Mouse (Mus musculus) cerebellum, postnatal 36 days (tissue): ENCODE measurements at regions not wholly inside any gene's neighbourhood (a gene's known extent, or its start where the extent isn't known, plus 50 kb on each side); places are given as distances from the start of the nearest gene placed in this dataset.
"Not testable (repeated sequence)": the region's sequence is repeated elsewhere in the genome, so short reads cannot be mapped to it uniquely, and the experiment has no call there.

Experiments used
- DNase-seq, 2 experiments: peaks; one replicate each; pipeline ENCODE4 v3.0.0; 2021 to 2022; ENCODE audit warnings: mixed read lengths in 2 of 2

DNA sequence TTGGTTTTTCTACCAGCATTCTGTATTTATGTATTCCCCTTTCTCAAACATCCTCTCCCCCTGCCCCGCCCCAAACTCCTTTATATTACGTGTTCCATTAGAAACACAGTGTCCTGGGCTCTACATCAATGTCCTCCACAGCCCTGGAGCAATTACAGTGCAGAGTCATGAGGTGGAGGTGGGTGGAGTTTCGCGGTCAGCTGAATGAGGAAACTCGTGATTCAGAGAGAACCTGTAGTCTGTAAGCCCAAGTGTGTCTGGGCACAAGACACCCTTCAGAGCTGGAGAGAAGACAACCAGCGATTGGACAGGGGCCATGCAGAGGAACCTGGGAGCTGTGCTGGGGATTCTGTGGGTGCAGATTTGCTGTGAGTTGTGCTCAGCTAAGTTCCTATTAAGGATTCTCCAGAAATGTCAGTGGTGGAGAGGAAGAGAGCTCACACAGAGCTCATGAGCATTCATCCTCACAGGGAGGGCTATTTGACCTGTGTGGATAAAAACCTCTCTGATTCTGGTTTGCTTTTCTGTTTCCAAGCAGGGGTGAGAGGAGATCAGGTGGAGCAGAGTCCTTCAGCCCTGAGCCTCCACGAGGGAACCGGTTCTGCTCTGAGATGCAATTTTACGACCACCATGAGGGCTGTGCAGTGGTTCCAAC lies 570.4 kb downstream of the Dad1 start:
- DNase-seq = not testable (repeated sequence)

DNA sequence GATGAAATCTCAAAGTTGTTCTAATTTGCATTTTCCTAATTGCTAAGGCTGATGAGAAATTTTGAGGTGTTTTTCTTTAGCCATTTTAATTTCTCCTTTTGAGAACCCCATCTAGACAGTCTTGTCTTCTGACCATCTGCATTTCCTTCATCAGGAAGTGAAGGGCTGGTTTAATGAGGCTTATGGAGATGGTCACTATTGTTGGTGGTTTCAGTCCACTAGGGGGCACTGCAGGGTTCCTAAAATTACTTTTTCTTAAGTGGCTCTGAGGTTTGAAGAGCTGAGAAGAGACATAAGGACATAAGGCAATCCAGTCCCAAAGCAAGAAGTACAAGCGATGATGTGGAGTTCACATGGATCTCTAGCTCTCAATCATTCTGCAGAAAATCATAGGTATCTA lies 571.2 kb downstream of the Dad1 start:
- not testable (repeated sequence) for DNase-seq

DNA sequence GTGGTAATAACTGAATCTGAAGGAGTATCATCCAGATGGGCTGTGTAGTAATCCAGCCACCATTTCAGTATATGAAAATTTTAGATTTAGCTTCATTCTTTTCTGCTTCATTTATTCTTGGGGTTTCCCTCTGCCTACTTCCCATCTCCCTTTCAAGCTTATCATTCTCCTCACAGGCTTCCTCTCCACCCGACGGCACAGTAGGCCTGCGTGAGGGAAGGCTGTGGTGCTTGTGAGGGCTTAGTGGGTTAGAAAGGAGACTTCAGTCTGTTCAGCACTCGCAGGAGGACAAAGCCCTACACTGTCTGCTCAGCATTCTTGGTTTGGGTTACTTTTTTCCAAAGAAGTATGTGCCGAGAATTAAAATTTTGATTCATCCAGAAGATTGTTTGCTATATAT lies 572.6 kb downstream of the Dad1 start:
- DNase-seq = not testable (repeated sequence)

DNA sequence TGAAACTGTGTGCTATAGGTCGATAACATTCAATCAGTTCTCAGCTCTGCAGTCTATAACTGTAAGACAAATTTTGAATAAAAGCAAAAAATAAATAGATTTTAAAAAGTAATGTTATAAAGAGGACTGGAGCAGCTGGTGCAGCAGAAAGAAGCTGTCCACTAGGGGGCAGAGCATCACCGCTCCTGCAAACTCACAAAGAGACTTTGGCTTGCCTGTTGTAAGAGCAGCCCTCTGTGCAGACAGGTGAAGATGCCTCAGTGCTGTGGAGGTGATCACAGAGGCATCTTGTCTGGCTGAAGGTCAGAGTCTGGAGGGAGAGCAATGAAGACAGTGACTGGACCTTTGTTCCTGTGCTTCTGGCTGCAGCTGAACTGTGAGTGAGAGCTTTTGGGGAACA lies 588.2 kb downstream of the Dad1 start:
- peak; percentile 2 for DNase-seq

DNA sequence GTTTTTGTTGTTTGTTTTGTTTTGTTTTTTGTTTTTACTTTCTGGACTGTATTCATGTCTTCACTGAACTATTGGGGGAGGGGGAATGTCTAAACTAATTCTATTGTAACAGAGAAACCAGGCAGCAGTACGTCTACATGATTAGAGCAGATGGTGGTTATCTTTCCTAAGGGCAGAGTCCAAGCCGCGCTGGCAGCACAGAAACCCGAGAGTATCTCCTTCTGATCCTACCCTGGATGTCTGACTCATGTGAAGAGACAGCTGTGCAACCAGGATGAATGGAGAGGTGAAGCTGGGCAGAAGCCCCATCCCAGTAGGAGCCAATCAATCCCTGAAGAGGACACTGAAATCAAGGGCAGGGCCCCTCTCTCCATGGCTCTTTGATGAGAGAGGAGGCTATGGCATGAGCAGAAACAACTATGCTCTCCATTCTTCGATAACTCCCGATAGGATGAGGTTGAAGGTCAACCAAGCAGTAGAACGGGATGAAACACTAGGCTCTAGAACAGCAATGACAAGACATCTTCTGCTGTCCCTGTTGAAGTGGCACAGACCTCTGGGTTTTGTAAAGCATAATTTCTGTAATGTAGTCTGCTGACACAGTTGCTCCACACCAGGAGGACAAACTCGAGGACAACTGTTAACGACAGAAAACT lies 591.1 kb downstream of the Dad1 start:
- not testable (repeated sequence) for DNase-seq

DNA sequence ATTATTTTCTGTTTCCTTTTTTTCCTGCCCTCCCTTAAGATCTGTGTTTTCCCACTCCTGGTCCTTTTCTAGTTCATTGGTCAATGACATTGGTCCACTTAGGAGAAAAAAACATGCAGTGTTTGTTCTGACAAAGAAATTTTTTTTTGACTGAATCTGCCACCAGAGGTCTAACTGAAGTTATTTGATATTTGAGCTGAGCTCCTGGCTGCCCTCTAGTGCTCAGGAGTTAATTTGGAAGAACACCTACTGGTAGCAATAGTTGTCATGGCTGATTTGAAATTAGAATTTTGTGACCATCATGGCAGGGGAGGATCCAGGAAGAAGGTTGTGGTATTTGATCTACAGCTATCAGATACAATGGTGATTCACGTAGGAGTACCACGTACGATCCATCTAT lies 599.2 kb downstream of the Dad1 start:
- DNase-seq = not testable (repeated sequence)

DNA sequence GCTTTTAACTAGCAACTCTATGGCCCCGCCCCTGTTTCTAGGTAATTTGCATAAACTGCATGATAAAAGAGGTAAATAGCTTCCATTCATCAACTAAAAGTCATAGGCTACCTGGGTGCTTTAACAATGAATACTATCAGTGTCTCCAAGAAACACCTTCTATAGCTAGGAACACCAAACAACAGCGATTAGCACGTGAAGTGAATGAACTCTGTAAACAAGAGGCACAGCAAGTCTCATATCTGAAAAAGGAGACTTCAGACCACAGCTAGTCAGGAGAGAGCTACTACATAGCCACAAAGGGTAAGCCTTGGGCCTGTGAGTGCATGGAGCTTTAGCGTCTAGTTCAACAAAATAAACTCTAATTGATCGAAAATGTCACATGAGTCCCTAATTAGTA lies 602.8 kb downstream of the Dad1 start:
- DNase-seq = not testable (repeated sequence)

DNA sequence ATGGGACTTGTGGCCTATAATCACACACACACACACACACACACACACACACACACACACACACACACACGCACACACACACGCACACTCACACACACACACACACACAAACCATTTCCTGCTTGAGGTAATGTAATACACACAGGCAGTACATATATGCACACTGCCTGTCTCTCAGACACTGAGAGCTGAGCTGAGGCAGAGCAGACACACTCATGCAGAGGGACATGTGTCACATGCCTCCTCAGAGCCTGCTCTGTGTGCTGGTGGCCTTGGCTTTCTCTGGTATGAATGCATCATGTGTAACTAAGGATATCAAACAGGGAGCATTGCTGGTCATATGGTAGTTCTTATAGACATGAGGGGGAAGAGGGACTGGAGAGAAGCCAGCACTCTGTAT lies 604.7 kb downstream of the Dad1 start:
- not testable (repeated sequence) for DNase-seq

DNA sequence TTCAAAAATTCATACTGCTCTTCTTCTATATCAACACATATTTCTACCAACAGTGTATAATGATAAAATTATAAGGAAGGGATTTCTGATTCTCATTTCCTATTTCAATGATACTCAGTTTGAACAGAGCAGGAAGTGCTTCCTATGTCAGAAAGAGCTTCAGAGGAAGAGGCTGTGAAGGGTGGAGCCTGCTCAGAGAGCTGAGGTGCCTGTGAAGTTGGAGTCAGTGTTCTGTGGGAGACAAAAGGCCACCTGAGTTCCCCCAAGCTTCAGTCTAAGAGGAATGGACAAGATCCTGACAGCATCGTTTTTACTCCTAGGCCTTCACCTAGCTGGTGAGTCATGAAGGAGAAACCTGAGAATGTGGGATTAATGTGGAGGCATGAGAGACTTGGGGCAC lies 613.5 kb downstream of the Dad1 start:
- DNase-seq = not testable (repeated sequence)

DNA sequence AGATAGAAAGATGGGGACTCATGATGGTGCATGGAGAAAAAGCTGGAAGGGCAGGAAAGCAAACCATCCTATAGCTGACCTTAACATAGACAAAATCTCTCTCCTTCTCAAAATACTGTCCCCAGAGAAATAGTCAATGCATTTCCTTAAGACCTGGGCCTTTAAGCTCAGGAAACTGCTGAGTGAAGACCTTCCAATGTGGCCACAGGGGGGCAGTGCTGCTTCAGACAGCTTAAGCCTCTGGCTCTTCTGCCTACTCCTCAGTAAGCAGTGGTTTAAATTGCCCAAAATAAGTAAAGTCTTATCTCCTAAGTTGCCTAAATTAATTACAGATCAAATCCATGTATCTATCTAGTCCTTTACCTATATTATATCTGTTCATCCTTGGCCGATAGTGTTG lies 616.2 kb downstream of the Dad1 start:
- not testable (repeated sequence) for DNase-seq

DNA sequence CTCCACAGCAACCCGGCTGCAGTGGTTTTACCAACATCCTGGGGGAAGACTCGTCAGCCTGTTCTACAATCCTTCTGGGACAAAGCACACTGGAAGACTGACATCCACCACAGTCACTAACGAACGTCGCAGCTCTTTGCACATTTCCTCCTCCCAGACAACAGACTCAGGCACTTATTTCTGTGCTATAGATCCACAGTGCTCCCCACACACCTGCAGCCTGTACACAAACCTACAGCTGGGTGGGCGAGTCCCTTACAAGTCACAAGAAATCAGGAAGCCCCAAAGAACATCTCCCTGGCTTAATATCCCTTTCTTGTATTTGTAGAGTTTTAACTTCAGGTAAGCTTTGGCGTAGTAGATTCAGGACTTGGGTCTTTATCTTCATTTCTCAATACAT lies 618.7 kb downstream of the Dad1 start:
- DNase-seq = not testable (repeated sequence)

DNA sequence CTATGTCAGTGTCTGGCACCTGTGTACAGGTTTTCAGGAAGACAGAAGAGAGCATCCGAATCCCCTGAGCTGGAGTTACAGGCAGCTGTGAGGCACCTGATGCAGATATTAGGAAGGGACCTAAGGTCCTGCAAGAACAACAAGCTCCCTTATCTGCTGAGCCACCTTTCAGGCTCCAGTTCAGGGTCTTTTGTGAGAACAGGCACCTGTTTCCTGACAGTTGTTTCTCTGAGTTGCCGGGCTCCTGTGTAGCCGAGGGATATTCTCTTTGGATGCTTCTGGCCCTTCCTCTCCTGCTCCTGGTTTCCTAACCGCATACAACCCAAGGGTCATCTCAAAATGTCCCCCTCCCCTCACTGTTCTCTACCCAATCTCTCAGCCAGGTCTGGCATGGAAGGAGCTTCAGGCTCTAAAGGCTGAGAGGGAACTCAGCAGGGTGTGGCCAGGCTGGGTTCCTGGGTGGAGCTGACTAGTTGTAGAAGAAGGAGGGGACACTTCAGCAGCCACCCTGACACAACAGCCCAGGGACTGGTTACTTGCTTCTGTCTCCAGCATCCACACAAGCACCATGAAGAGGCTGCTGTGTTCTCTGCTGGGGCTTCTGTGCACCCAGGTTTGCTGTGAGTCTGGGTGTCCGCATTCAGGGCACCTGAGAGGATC lies 619.5 kb downstream of the Dad1 start:
- DNase-seq = not testable (repeated sequence)

DNA sequence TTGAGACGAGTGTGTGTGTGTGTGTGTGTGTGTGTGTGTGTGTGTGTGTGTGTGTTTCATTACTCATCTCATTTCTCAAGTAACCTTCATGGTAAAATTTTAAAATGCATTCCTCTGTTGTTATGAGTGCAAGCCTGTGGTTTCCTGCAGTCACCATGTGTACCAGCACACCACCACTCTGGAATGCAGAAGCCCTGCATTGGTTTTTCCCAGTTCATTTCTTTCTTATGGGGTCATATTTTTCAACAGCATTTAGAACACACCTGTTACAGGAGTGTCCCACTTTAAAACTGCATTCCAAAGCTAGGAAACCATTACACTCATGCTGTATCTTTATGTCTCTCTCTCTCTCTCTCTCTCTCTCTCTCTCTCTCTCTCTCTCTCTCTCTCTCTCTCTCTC lies 620.2 kb downstream of the Dad1 start:
- DNase-seq = not testable (repeated sequence)

DNA sequence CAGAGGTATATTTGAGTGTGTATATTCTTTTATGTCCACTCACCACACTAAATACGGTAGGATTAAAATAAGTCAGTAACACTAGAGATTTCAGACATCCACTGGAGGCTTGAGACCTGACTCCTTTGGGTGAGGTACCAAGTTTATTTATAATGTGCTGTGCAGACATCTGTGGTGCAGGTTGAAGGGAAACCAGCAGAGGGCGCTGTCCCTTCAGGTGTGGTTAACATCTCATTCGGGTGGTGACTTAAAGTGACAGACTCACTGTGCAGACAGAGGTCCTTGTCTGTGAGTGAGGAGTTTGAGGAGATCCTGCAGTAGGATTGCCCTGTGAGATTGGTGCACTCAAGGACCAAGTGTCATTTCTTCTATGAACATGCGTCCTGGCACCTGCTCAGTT lies 632.5 kb downstream of the Dad1 start:
- not testable (repeated sequence) for DNase-seq

DNA sequence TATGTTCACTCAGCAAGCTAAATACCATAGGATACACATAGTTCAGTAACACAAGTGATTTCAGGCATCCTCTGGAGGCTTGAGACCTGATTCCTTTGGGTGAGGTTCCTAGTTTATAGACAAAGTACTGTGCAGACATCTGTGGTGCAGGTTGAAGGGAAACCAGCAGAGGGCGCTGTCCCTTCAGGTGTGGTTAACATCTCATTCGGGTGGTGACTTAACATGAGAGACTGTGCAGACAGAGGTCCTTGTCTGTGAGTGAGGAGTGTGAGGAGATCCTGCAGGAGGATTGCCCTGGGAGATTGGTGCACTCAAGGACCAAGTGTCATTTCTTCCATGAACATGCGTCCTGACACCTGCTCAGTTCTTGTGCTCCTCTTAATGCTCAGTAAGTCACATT lies 637.8 kb downstream of the Dad1 start:
- not testable (repeated sequence) for DNase-seq

DNA sequence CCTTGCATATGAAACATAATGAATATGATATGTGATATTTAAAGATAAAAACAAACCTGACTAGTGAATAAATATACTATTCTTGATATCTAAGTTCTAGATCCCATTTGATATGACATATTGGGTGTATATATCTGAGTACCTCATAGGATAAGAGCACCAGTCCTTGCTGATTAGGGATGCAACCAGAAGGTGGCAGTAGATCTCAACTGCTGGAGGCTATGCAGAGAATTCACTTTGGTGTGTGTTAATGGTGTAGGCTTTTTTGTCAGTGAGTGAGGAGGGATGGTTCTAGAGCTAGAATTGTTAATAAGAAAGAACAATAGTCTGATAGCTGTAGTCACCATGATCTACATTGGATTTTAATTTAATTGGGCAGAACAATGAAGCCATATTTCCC lies 639.6 kb downstream of the Dad1 start:
- DNase-seq = no peak

DNA sequence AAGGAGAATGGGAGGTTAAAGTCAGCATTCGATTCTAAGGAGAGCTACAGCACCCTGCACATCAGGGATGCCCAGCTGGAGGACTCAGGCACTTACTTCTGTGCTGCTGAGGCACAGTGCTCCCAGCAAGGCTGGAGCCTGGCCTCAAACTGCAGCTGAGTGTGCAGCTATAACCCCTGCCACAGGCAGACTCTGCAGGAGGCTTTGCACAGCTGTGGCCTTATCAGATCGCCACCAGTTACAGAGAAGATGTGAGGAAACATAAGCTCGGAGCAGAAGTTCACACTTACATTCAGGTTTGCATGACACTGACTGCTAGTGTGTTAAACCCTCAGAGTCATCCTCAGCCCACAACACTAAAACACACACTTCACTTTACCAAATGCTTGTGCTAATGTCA lies 654.6 kb downstream of the Dad1 start:
- DNase-seq = not testable (repeated sequence)

DNA sequence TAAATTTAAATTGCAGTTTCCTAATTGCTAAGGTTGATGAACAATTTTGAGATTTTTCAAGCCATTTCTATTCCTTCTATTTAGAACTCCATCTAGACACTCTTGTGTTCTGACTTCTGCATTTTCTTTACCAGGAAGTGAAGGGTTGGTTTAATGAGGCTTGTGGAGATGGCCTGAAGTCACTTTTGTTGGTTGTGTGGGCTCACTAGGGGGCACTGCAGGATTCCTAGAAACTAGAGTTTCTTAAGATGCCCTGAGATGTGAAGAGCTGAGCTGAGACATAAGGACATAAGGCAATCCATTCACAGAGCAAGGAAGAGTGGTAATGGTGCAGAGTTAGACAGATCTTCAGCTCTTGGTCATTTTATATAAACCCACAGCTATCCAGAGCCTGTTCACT lies 656.6 kb downstream of the Dad1 start:
- DNase-seq = not testable (repeated sequence)

DNA sequence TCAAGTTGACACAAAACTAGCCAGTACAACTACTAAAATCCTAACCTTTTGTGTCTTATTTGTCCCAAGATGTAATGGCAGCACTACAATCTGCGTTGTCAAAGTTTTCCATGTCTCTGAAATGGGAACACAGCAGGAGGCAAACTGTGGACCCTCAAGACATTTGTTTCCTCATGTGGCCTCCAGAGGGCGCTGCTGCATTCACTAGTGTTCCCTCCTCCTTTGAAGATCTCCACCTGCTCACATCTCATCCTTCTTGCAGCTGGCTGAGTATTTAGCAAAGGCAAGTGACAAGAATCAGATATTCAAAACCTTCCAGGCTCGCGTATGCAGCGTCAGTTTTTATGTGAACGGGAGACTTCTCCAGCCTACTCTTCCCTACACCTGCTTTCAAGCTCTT lies 663.3 kb downstream of the Dad1 start:
- DNase-seq = not testable (repeated sequence)

DNA sequence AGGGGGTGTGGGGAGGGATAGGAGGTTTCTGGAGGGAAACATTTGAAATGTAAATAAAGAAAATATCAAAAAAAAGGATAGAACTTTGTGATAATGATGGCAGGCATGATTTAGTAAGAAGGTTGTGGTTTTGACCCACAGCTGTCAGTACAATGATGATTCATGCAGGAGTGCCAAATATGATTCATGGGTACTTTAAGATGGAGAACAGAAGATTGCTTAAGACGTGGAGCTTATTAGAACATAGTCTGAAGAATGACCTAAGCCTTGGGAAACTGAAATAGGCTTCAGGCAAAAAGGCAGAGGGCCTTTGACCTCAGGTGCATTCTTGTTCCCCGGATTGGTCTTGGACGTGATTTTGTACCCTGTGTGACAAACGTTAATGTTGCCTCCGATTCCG lies 671.4 kb downstream of the Dad1 start:
- DNase-seq = not testable (repeated sequence)

DNA sequence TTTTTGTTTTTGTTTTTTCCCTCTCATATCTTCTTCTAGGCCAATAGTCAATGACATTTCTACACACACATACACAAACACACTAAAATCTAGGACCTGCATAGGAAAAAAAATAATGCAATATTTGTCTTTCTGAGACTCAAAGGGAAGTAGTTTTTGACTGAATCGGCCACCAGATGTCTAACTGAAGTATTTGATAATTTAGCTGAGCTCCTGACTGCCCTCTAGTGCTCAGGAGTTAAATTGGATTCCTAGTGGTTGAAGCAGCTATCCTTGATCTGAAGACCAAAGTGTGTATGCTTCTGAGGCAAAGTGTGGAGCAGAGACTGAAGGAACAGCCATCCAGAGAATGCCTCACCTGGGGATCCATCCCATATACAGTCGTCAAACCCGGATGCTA lies 672.2 kb downstream of the Dad1 start:
- not testable (repeated sequence) for DNase-seq

DNA sequence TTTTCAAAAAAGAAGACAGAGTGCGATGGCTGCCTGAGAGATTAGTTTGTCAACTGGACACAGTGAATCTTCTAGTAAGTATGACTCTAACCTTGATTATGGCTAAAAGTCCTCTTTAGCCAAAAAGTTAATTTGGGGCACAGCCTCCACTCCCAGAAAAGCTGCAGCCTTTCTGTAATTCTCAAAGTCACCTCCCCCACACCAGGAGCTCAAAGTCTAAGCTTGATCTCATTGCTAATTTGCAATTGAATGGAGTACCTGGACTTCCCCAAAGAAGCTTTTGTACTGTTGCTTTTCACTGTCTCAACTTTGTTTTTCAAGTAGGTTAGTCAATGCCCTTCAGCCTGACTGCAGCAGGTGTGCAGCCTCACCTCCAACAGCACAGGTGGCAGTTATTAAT lies 677.0 kb downstream of the Dad1 start:
- DNase-seq = not testable (repeated sequence)

DNA sequence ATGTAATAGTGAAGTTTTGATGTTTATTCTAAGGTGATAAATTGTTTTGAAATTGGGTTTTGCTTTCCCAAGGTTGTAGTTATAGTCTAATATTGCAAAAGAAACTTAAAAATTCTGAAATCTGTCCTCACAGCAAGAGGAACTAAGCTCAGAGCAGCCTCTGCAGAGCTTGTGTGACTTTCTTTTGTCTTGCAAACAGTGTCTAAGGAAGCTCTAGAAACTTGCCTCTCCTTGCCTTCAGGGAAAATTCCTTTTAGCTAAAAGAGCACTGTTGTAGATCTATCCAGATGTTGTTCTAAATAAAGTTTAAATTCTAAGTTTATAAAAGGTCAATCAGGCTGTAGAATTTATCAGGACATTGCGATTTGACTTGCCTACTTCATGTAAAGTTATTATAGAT lies 681.2 kb downstream of the Dad1 start:
- not testable (repeated sequence) for DNase-seq

DNA sequence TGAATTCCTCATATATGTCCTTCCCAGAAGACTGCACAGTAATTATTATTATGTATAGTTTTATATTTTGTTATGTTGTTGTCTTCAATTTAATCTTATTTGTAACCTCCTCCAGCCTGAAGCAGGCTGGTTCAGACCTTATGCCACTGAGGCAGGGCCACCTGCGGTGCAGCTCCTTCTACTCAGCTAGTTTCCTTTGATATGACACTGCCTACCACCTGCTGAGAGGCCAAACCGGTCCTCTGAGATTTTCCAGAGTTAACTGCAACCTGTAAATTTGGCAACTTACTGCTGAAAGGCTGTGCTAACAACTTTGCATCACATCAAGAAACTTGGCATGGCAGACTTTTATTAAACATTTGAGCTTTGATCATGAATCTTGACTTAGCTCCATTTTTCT lies 691.3 kb downstream of the Dad1 start:
- no peak for DNase-seq
